Mouse (Mus musculus): ENCODE data around the gene Btn2a2.

- TF ChIP-seq POLR2A (IDR thresholded peaks at IDR 0.05; ENCODE audit: borderline replicate concordance, extremely low read depth, low read depth, low read length) (no peak), CTCF (IDR thresholded peaks at IDR 0.05; ENCODE audit: insufficient read depth, low read length) (no peak)
These were observed 5.5 kb downstream of the Btn2a2 start for GRCm38 (mm10) chr13:23483153-23483552.

Data from lung, adult 2 months (tissue).